Mouse (Mus musculus) cerebellum, adult 18-20 months (tissue): ENCODE data around the gene Hnrnpk.
"Not testable (repeated sequence)": the region's sequence is repeated elsewhere in the genome, so short reads cannot be mapped to it uniquely, and the experiment has no call there.

Source experiments
- DNase-seq, 2 experiments: peaks; one replicate each; pipeline ENCODE4 v3.0.0; 2021

The Hnrnpk gene

DNA sequence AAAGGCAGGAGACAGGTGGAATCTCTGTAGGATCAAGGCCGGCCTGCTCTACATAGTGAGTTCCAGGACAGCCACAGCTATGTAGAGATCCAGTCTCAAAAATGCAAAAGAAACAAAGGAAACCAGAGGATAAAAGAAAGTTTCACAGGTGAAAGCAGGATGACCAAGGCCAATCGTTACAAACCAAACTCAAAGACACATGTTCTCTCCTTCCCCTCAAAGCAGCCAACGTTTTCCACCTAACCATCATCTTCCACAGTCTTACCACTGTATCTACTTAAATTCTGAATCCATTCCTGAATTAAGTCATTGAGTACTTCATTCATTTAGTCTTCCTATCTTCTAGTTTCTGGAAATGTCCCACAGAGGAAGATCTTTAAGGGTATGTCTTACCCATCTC, 14.8 kb downstream of the Hnrnpk start:
- DNase-seq = no peak

DNA sequence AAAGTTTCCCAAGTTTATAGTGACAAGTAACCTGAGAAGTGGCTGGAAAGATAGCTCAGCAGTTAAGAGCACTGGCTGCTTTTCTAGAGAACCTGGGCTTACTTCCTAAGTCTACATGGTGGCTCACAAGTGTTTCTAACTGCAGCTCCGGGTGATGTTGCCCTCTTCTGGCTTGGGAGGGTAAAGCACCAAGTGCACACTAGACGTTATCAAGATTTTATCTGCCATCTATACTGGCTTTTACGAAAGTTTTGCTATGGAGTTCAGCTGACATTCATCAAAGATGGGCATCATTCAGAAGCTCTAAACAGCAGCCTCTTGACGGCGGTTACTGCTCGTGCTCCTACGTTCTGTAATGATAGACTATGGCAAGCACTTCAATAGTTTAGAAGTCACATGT, 15.2 kb downstream of the Hnrnpk start:
- DNase-seq = peak; percentile 64 to 66

DNA sequence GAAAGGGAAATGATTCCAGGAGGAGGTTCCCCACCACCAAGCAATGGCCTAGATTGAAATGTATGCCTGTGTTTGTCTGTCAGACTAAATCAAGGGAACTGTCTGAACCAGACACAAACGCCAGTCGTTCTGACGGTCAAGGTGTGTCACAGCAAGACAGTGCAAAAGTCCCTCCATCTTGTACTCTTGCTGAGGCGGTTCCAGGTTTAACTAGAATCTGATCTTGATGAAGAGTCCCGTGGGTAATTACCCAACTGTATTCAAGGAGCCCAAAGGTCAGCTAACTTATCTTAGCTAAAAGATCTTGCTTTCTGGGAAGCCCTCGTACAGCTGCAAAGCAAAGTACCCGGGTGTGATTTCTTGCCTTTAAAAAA, 17.6 kb downstream of the Hnrnpk start:
- no peak for DNase-seq

- DNase-seq = peak; percentile 44 to 60
Measured at GRCm38 (mm10) chr13:58384779-58385546, 18.2 kb downstream of the Hnrnpk start, which contains the start of gene 2210016F16Rik. 2210016F16Rik (minus strand) TSS chr13:58385225.

DNA sequence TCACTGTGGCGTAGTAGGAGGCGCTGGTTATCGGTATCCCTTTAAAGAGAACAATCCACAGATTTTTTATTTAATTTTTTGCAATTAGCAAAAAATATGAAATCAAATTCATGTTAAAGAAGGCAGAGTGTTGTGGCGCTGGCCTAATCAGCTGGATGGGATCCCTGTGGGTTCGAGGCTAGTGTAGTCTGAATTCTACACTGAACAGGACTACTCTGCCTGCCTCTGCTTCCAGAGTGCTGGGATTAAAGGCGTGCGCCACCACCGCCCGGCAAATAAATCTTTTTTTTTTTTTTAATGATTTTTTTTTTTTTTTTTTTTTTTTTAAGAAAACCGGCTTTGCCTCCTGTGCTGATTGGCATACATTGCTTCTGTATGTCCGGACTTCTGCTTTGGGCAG, 18.8 kb downstream of the Hnrnpk start:
- DNase-seq = no peak

GRCm38 (mm10) chr13:58373153-58373470, 30.0 kb downstream of the Hnrnpk start:
- DNase-seq = no peak

DNA sequence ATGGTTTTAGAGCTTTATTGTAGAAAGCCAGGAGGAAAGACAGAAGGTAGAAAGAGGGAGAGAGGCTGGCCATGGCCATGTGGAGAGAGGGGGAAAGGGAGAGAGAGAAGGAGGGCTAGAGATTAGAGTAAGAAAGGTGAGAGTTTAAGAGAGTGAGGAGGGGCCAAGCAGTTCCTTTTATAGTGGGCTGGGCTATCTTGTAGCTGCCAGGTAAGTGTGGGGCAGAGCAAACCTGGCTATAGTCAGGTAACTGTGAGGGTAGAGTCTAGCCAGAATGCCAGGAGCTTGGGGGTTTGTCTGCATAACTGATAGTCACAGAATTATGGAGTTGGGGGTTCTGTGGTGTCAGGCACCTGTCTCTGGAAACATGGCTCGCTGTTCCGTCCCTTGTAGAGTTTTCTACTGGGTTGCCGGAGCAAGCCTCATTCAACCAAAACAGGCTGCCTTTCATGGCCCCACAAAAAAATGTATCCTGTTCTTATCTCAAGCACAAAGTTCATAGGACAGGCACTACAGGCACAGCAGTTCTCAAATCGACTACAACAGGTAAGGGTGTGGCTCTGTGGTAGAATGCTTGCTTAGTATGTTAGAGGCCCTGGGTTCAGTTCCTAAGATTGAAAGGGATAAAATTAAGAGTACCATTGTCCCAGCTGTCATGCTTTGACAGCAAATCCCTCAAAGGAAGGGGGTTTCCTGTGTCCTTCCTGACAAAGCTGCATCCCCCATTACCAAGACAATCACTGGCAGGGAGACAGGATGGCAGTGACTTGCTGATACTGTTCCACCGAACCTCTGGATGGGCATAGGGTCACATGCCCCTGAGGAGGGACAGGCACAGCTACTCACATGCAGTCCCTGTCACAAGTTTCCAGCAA, 30.6 kb downstream of the Hnrnpk start:
- DNase-seq = no peak

GRCm38 (mm10) chr13:58368835-58369234, 34.3 kb downstream of the Hnrnpk start:
- DNase-seq = no peak

DNA sequence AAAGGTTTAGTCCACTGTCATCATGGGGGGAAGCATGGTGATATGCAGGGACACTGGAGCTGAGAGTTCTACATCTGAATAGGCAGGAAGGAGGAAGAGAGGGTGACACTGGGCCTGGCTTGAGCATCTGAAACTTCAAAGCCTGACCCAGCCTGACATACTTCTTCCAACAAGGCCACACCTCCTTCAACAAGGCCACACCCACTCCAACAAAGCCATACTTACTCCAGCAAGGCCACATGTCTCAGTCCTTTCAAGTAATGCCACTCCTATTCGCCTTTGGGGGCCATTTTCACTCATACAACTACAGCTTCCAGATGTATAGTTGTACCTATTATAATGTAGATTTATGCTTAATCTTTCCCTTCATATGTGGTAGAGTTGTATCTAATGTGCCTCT, 35.5 kb downstream of the Hnrnpk start:
- no peak for DNase-seq

GRCm38 (mm10) chr13:58366373-58366772, 36.8 kb downstream of the Hnrnpk start:
- DNase-seq = no peak

DNA sequence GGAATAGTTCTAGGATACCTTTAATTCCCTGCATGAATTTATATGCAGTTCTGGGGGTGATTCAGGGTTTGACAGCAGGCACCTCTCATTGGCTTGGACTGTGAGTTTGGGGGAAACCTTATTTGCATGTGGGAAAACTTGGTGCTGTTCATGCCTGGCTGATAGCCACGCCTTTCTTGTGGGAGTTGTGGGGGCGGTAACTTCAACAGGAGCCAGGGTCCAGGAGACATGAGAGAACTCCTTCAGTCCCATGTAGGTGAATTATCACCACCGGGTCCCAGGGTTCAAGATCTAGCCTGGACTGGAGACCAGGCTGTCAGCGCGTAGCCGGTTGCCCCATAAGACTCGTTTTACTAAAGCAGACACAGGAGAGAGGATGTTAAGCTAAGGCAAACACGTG, 38.0 kb downstream of the Hnrnpk start:
- not testable (repeated sequence) for DNase-seq

DNA sequence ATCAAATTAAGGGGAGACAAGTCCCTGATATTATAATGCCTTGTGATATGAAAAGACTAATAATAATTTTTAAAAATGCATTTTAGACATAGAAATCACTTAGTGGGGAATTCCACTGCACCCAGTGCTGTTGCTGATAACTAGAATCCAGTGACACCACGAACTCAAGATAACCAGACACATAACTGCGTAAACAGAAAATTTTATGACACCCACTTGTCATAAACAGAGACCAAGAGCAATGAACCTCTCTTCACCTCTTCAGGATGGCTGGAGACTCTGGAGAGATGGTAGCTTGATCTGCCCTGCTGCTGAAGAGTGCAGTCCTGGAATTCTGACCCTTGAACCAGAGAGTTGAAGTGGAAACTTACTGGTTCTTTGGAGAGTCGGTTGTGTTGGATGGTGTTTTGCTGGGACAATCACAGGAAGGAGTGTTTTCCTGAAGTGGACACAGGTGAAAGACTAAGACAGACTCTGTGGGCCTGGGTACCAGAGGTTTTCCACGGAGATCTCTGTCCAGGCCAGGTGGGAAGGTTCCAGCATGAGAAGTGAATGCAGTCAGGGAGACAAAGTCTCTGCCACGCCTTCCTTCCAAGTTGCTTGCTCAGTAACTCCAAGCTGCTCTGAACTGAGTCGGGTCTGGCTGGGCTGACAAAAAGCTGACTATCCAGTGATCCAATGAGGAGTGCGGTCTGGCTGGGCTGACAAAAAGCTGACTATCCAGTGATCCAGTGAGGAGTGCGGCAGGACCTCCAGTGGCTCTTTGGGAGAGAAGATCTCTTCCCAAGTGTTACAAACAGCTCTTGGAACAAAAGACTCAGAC, 38.6 kb downstream of the Hnrnpk start:
- DNase-seq = no peak

GRCm38 (mm10) chr13:58359304-58359653, 43.9 kb downstream of the Hnrnpk start:
- DNase-seq = peak in 1 of 2 experiments; percentile 5

- DNase-seq = peak; percentile 69 to 72
Measured at GRCm38 (mm10) chr13:58358629-58359303, 44.4 kb downstream of the Hnrnpk start, which contains the start of gene Kif27. Kif27 (minus strand) TSS chr13:58359122.

DNA sequence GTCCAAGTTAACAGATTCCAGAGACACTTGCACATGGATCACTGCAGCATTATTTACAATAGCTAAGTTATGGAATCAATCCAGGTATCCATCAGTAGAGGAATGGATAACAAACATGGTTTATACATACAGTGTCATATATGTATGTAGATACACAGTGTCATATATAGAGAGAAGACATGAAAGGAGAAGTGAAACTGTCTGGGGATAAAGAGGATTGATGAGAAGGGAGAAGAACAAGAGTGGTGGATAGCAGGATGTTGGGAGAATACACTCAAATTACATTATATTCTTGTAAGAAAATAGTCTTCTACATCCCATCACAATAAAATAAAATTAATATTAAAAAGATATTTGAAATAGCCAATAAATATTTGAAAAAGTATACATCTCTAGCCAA, 50.1 kb downstream of the Hnrnpk start:
- DNase-seq = no peak

DNA sequence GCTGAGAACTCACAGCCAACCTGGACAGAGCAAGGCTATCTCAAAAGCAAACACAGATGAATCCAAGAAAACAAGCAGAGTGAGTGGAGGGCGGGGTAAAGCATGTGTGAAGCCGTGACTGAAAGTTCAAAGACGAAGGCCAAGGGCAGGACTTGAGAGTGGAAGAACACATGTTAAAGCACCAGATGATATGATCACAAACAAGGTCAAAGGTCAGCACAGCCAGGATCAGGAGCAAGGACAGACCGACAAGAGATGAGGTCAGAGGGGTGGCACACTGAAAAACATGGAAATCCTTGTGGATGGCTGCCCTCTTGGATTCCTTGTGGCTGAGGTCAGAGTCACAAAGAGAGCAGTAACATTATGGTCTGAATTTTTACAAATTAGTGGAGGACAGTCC, 52.5 kb downstream of the Hnrnpk start:
- no peak for DNase-seq

GRCm38 (mm10) chr13:58344505-58344904, 58.6 kb downstream of the Hnrnpk start:
- DNase-seq = no peak
